Mouse (Mus musculus) lung, postnatal 0 days (tissue): Measurements from ENCODE around the gene Frmd6.

ENCODE experiments used
- CTCF ChIP-seq: IDR thresholded peaks from 2 replicates; pipeline ENCODE4 v1.5.1; 2016; ENCODE audit warnings: antibody characterized with exemption, mild to moderate bottlenecking
- EP300 ChIP-seq: IDR thresholded peaks from 2 replicates; pipeline ENCODE4 v1.6.1; 2016; ENCODE audit warnings: antibody characterized with exemption, mild to moderate bottlenecking, control low read depth

- TF ChIP-seq CTCF (no peak), EP300 (no peak)
These were observed 59.7 kb downstream of the Frmd6 start for GRCm38 (mm10) chr12:70884973-70885372.
